Mouse (Mus musculus) kidney, postnatal 25 days (tissue): ENCODE data around the gene Ccl4.

Source experiments
- DNase-seq, 2 experiments: peaks; one replicate each; pipeline ENCODE4 v3.0.0; 2021; ENCODE audit warnings: mixed read lengths in 2 of 2

Gene Ccl4

DNA sequence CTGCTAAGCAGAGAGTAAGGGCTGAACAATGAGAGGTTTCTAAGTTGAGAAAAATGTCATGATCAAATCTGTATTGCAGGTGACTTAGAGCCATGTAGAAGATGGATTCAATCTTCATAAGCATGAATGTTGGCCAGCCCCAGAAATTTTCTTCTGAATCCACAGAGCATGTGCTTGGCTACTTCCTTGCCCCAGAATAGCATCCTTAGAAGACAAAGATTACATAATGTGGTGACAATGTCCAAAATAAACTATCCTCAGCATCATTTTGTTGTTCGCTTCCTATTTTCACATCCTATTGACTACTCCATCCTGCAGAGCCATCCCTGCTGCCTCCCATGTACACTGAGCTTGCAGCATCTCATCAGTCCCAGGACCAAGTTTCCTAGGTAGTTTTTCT lies 13.3 kb downstream of the Ccl4 start:
- no peak for DNase-seq

DNA sequence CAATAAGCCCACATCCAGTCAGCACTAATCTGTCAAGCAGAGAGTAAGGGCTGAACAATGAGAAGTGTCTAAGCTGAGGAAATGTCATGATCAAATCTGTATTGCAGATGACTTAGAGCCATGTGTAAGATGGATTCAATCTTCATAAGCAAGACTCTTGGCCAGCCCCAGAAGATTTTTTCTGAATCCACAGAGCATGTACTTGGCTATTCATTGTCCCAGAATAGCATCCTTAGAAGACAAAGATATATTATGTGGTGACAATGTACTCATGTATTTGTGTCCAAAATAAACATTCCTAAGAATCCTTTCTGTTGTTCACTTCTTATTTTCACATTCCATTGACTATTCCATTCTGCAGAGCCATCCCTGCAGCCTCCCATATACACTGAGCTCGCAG lies 27.5 kb downstream of the Ccl4 start:
- no peak for DNase-seq

DNA sequence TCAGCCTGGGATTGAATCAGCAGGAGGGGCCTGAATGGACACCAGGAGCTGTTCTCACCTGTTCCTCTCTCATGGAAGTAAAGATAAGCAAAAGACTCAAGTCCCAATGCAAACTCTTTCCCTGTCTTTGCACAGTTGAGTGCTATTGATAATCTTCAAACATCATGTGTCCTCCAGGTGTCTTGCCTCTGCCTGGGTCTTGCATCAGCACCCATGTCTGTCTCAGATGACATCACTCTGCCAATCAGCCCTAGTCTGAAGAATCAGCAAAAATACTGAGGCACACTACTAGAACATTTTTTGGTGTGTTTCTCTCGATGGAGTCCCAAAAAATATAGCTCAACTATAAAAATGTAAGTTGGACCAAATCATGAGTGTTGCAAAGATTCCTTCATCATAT lies 29.6 kb downstream of the Ccl4 start:
- no peak for DNase-seq

DNA sequence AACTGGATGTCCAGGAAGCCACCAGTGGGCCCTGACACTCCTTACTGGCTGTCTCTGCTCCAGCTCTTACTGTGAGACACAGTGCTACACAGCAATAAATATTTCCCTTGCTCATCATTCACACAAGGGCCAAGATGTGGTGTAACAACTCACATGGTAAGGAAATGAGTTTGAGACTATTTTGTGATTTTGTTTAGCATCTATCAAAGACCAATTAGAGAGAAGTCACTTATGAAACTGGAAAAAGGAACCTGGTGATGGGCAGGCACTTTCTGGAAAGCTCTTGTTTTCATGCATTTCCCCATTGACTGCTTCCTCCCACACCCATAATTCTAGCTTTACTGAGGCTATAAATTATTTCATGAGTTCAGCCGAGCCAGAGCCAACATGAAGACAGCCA lies 41.3 kb downstream of the Ccl4 start, which contains the start of gene Wfdc17:
TSS of gene Wfdc17 (plus strand) at position 287 of the 400 bp plus-strand sequence.
- no peak for DNase-seq

DNA sequence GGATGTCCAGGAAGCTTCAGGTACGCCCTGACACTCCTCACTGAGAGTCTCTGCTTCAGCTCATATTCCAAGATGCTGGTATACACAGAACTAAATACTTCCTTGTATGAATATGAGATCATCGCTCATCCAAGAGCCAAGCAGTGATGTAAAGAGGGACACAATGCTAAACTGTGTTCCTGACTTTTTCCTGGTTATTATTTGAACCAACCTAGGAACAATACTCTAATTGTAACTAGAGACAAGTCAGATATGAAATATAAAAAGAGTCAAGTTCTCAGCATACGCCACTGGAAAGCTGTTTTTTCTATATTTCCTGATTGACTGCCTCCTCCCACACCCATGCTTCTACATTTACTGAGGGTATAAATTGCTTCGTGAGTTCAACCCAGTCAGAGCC lies 46.3 kb downstream of the Ccl4 start, which contains the start of gene Wfdc18:
TSS of gene Wfdc18 (plus strand) at position 301 of the 400 bp plus-strand sequence.
- DNase-seq: no peak

DNA sequence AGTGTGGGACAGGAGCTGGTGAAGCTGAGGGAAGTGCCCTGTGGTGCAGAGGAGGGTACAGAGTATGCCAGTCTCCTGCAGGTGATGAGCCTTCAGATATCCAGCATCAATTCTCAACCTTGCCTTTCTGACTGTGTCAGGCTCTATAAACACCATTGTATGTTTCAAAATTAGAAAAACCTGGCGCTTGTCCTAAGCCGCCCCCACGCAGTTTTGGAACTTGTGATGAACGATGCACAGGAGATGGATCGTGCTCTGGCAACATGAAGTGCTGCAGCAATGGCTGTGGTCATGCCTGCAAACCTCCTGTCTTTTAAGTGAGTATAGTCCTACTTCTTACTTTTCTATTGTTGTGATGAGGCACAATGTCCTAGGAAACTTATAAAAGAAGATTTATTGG lies 47.3 kb downstream of the Ccl4 start:
- DNase-seq: no peak

DNA sequence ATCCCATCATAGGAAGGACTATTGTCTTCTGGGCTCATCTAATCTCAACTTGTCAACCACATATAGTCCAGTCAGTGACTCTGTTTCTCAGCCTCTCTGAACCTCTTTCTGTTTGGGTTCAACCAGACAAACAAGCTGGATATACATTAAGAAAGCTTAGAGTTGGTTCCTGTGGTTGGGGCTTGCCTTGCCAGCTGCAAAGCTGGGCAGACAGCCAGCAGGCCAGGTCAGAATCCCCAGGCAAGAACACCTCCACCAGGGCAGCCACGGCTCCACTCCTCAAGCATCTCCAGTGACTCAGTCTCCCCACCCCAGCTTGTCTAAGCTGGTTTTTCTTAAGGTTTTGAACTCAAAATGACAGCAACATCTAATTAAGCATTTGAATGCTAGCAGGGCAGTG lies 50.3 kb downstream of the Ccl4 start:
- no peak for DNase-seq

DNA sequence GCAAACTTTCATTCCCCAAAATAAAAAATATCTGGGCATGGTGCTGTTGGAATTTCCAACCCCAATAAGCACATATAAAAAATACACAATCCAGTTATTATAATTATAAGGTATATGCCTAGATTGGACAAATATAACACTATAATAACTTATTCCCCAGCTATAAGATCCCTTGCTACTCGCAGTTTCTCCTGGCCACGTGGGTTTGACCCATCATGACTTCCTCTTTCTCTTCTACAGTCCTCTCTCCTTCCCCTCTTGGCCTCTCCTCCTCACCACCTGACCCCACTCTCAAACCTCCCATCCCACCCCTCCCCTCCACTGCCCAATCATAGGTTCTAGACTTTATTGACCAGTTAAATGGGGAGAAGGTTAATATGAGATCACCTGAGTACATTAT lies 51.5 kb downstream of the Ccl4 start:
- DNase-seq: no peak
